Mouse (Mus musculus) gastrocnemius, postnatal 4 days (tissue): Measurements from ENCODE around the gene Flt3. TPM values are rescaled to one million over a fixed set of nuclear protein-coding genes. Genes with fewer than 3 reads are reported as not detected.
A peak's percentile ranks its signal among the peaks of the same experiment; 100 is the strongest.

Source experiments
- DNase-seq, 2 experiments: peaks; one replicate each; pipeline ENCODE4 v3.0.0; 2021 to 2022; ENCODE audit warnings: low spot score in 2 of 2, mixed read lengths in 2 of 2
- total RNA-seq, 2 experiments: library from RNA; stranded (reverse); gene quantifications; 2 replicates each; pipeline ENCODE4 v1.2.3; 2021

Flt3 gene
- total RNA-seq, 2 experiments from 2014 or later: not detected

GRCm38 (mm10) chr5:147355788-147356187, 44.5 kb downstream of the Flt3 start:
- DNase-seq: no peak

- no peak for DNase-seq
These were observed 45.3 kb downstream of the Flt3 start for GRCm38 (mm10) chr5:147354985-147355384.

GRCm38 (mm10) chr5:147354161-147354780, 46.0 kb downstream of the Flt3 start:
- DNase-seq: no peak

DNA sequence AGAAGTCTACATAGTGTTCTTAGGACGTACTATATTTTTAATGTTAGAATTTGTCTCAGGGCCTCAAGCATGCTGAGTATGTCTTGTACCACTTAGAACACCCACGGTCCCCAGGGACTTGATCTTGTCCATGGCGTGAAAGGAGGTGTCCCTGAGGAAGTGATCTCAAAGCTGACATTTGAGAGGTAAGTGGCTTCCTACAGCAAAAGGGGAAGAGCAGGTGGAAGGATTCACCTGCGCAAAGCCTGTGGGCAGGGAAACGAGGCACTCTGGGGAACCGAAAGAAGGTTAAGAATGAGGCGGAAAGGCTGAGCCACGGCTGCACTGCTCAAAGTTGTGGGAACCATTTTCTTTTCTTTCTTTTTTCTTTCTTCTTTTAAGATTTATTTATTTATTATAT, 48.4 kb downstream of the Flt3 start:
- no peak for DNase-seq

DNA sequence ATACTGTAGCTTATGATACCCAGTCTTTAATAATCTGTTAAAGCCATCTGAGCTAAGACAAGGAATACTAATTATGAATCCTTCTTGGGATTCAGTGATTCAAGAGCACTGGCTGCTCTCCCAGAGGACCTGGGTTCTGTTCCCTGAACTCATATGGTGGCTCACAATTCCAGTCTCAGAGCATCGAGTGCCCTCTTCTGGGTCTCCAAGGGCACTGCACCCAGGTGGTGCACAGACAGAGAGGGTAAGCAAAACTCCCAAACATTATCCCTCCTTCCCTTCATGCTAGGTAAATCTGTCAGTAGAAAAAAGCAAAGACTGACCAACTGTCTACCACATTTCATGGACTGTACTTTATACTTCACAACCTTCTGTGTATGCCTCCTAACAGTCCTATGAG, 54.3 kb downstream of the Flt3 start:
- DNase-seq: no peak

GRCm38 (mm10) chr5:147343904-147344303, 56.4 kb downstream of the Flt3 start:
- DNase-seq: no peak

DNA sequence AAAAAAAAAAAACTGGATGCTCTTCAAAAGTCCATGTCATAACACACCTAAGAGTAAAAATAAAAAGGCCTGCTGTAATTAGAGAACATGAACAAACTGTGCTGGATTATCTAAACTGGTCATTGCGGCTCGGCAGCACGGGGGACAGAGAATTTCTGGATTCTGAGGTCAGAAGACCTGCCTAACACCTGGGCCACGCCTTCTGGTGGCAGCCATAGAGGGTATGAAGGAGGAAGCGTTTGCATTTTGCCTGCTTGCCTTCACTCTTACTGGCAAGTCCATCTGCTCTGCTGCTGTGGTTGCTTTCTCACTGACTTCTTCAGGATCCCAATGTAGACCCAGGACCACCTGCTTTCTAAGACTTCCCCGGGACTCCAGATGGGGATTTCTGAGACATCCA, 57.4 kb downstream of the Flt3 start:
- DNase-seq: no peak

- no peak for DNase-seq
These were observed 59.4 kb downstream of the Flt3 start for GRCm38 (mm10) chr5:147340741-147341414.

GRCm38 (mm10) chr5:147339560-147339959, 60.7 kb downstream of the Flt3 start:
- no peak for DNase-seq

DNA sequence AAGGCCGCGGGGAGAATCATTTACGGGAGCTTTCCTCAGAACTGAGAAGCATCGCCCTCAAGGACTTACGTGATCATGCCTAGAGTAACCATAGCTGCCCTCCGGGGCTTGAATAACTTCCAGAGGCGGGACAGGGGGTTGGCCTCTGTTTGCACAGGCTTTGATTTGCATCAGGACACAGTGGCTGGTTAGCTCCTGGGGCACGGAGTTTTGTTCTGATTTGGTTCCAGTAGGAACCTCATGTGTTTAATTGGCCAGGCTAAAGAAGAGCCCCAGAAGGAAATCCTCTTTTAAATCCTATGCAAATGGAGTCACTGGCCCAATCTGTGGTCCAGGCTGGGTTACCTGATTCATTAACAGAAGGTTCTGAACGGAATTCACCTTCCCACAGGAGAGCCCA, 61.3 kb downstream of the Flt3 start:
- DNase-seq: no peak

DNA sequence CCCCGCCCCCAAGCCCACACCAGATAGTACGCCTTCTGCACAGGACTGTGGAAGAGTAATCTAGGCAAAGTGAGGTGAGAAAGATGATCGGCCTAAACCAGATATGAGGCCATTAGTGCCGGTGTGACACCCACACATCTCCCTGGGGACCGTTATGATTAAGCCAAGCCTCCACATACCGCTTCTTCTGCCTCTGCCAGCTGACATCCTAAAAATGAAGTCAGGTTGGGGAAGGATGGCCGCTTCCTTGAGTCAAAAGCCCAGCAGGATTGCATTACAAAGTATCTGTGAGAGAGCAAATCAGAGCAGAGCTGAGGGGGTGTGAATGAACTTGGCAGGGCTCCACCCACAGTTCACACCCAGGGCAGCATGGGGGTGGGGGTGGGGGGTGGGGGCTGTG, 67.6 kb downstream of the Flt3 start:
- no peak for DNase-seq

DNA sequence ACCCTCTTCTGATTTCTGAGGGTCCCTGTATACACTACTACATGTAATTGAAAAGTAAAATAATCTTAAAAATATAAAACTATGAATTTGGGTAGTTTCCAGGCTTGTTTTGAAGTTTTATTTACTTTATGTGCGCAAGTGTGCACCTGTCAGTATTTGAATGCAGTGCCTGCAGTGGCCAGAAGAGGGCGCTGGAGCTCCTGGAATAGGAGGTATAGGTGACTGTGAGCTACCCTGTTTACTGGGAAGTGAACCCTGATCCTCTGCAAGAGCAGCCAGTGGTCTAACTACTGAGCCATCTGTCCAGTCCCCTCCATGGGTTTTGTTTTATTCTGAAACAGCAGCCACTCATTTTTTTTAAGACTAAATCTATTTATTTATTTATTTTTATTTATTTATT, 68.7 kb downstream of the Flt3 start:
- DNase-seq: peak in 1 of 2 experiments; percentile 16

GRCm38 (mm10) chr5:147329946-147330345, 70.3 kb downstream of the Flt3 start:
- DNase-seq: no peak

GRCm38 (mm10) chr5:147327636-147328035, 72.7 kb downstream of the Flt3 start:
- DNase-seq: no peak

GRCm38 (mm10) chr5:147325931-147326330, 74.4 kb downstream of the Flt3 start:
- DNase-seq: no peak

DNA sequence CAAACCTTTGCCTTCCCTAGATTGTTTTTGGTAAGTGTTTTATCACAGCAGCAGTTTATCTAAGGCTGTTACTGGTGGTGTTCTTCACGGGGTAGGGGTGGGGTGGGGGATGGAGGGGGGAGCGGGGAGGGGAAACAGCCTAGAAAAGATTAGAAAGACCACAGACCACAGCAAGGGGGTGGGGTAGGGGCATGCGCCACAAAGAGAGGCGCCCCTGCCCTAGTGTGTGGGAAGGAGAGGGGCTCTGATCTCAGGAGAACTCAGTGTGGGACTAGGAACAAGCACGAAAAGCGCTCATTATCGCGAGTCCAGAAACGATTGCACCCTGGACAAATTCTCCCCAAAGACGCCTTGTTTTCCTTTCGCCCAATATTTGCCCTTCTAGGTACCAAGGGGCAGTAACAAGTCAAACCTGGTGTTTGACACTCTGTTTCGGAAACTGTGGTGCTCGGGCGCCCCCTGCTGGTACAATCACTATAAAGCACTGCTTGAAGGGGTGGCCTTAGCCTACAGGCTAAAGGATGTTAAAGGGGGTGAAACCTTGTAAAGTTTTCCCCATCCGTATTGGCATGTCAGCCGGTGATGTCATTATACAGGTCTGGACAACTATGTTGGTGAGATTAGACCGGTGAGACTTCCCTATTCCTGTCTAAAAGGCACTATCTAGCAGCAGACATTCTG, 76.9 kb downstream of the Flt3 start:
- DNase-seq: peak; percentile 52 to 67

GRCm38 (mm10) chr5:147322183-147322582, 78.1 kb downstream of the Flt3 start, which contains the start of gene Urad:
Gene Urad (minus strand): TSS chr5:147322440.
- no peak for DNase-seq

GRCm38 (mm10) chr5:147319653-147320052, 80.6 kb downstream of the Flt3 start:
- no peak for DNase-seq

DNA sequence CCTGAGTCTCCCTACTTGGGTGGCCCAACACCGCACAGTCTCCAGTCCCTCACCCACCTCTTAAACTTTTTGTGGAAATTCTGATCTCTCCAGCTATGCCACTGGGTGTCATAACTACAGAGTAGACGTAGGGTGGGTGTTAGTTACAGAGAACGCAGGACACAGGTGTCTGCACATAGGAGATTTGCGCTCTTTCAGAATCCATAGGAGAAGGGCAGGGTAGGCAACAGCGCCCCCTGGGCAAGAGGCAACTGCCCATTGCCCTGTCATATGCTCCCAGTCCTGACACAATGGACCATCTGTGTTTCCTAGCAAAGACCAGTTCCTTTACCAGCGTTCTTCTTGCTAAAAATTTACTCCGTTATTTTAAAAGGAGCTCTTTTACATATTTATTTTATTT, 82.3 kb downstream of the Flt3 start:
- DNase-seq: no peak

GRCm38 (mm10) chr5:147317321-147317720, 83.0 kb downstream of the Flt3 start:
- no peak for DNase-seq

GRCm38 (mm10) chr5:147315432-147316075, 84.7 kb downstream of the Flt3 start:
- DNase-seq: no peak
